34 mouse cellular contexts compared by ENCODE assay signal in genomic region chr16:75088701-75089100, GRCm38 (mm10).
"Had no signal": no experiment of that assay in that cellular context is flagged by ENCODE, and none has a peak within 500 bp of the region (broad histone marks: within the 10 kb centered on the region; RNA-seq: fewer than 3 reads in every experiment).

No protein-coding gene starts in this region.

- H3K36me3 ChIP-seq: heart, embryonic 10.5 days; heart, embryonic 12.5 days; heart, embryonic 13.5 days; heart, embryonic 15.5 days; hindbrain, embryonic 10.5 days; hindbrain, embryonic 12.5 days; hindbrain, embryonic 13.5 days; hindbrain, embryonic 15.5 days; intestine, embryonic 15.5 days; kidney, embryonic 15.5 days had no signal

- H3K9ac ChIP-seq: heart, embryonic 12.5 days; heart, embryonic 13.5 days; heart, embryonic 15.5 days; hindbrain, embryonic 12.5 days; hindbrain, embryonic 13.5 days; hindbrain, embryonic 14.5 days; hindbrain, embryonic 15.5 days; intestine, embryonic 15.5 days; kidney, embryonic 15.5 days had no signal

- H3K4me2 ChIP-seq: heart, embryonic 12.5 days; heart, embryonic 13.5 days; heart, embryonic 15.5 days; hindbrain, embryonic 12.5 days; hindbrain, embryonic 13.5 days; hindbrain, embryonic 14.5 days; hindbrain, embryonic 15.5 days; intestine, embryonic 15.5 days; kidney, embryonic 15.5 days had no signal

- H3K27me3 ChIP-seq: heart, embryonic 12.5 days; heart, embryonic 13.5 days; heart, embryonic 15.5 days; hindbrain, embryonic 12.5 days; hindbrain, embryonic 13.5 days; hindbrain, embryonic 15.5 days; intestine, embryonic 15.5 days had no signal

- H3K27ac ChIP-seq: heart, embryonic 10.5 days; heart, embryonic 13.5 days; heart, embryonic 15.5 days; hindbrain, embryonic 10.5 days; hindbrain, embryonic 12.5 days; hindbrain, embryonic 13.5 days; hindbrain, embryonic 14.5 days; hindbrain, embryonic 15.5 days; hindbrain, postnatal 0 days; intestine, embryonic 15.5 days; kidney, embryonic 15.5 days; kidney, postnatal 0 days; layer of hippocampus, adult 2 months had no signal

- ATAC-seq: hindbrain, embryonic 16.5 days; hindbrain, postnatal 0 days; inflammation-experienced regulatory T-cells, adult 6 months; intestine, embryonic 15.5 days; intestine, embryonic 16.5 days; intestine, postnatal 0 days had no signal

- H3K4me3 ChIP-seq: heart, embryonic 10.5 days; heart, embryonic 12.5 days; heart, embryonic 13.5 days; heart, embryonic 15.5 days; hindbrain, embryonic 10.5 days; hindbrain, embryonic 12.5 days; hindbrain, embryonic 13.5 days; hindbrain, embryonic 15.5 days; intestine, embryonic 15.5 days; kidney, embryonic 15.5 days; layer of hippocampus, adult 2 months had no signal

- DNase-seq: heart, postnatal 10 days; heart, postnatal 14 days; heart, postnatal 36 days; heart, postnatal 4 days; kidney, adult 11 months; kidney, adult 18-20 months; kidney, adult 2 months; kidney, adult 8-10 months; kidney, adult 9 months; kidney, postnatal 10 days; kidney, postnatal 14 days; kidney, postnatal 25 days; kidney, postnatal 36 days; kidney, postnatal 4 days; layer of hippocampus, adult 9-11 months; layer of hippocampus, postnatal 36 days had no signal

- H3K9me3 ChIP-seq: heart, embryonic 10.5 days; heart, embryonic 12.5 days; heart, embryonic 13.5 days; heart, embryonic 15.5 days; hindbrain, embryonic 10.5 days; hindbrain, embryonic 12.5 days; hindbrain, embryonic 13.5 days; hindbrain, embryonic 15.5 days; intestine, embryonic 15.5 days; kidney, embryonic 15.5 days had no signal

- H3K4me1 ChIP-seq: heart, embryonic 10.5 days; heart, embryonic 15.5 days; intestine, embryonic 15.5 days had no signal
